In the genomic region with DNA sequence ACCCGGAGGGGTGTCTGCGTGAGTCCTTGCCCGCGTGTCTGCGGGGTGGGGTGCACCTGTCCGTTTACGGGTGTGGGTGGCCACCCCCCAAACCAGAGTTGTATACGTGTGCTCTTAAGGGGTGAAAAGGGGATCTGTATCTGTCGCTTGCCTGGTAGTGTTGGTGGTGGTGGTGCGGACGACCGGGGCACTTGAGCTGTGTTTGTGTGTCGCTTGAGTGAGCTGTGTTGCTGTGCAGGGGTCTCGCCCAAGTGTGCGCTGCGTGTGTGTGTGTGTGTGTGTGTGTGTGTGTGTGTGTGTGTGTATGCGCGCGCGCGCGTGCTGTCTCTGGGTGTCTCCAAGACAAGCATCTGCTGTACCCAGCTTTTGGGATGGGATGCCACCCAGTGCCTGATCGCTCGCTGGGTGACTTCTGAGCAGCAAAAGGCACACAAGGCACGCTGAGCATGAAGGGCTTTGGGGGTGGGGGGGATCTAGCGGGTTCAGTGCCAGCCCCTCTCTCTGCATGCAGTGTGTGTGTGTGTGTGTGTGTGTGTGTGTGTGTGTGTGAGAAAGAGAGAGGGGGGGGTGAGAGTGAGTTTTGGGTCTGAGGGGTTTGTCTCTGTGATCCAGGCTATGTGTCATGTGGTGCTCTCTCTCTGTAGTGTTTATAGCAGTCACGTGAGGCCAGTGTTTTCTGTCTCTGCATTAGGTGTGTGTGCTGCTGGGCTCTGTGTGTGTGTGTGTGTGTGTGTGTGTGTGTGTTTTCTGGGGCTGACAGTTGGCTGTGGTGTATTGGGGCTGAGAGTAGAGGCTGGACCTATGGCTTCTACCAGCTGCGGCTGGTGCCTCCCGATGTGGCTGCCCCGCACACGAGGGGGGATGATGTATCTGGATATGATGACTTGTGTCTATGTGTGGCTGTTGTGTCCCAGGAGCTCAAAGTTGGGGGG, we compare ENCODE assay signal across 8 mouse cellular contexts. TPM values are rescaled to one million over a fixed set of nuclear protein-coding genes. Genes with fewer than 3 reads are reported as not detected.
DNase-seq lines count a peak whose midpoint lies in the region; ATAC-seq lines count a peak whose summit lies in the region.

No protein-coding gene starts in this region.

- peak overlapping the region; percentile 98 for H3K4me2 ChIP-seq in forebrain, embryonic 16.5 days (ENCODE audit: low read length)
- H3K4me2 ChIP-seq in intestine, embryonic 16.5 days (ENCODE audit: low read depth, low read length): peak overlapping the region; percentile 98
- peak overlapping the region; percentile 98 for H3K4me2 ChIP-seq in limb, embryonic 11.5 days (ENCODE audit: low read depth, severe bottlenecking)
- peak overlapping the region; percentile 97 for H3K4me2 ChIP-seq in midbrain, embryonic 14.5 days (ENCODE audit: low read length)

- peak; percentile 14 for ATAC-seq in forebrain, embryonic 16.5 days
- peak; percentile 8; the same call in 1 of the 2 replicates for ATAC-seq in intestine, embryonic 16.5 days
- no peak for ATAC-seq in limb, embryonic 11.5 days (ENCODE audit: insufficient number of reproducible peaks, low FRiP score, low TSS enrichment, low read depth)
- peak; percentile 3 for ATAC-seq in midbrain, embryonic 14.5 days (ENCODE audit: low FRiP score, low TSS enrichment)

- H3K9ac ChIP-seq in forebrain, embryonic 16.5 days (replicated peaks; ENCODE audit: low read depth, low read length): peak overlapping the region; percentile 63
- H3K9ac ChIP-seq in intestine, embryonic 16.5 days (ENCODE audit: low read depth, low read length): peak overlapping the region; percentile 98
- H3K9ac ChIP-seq in limb, embryonic 11.5 days (ENCODE audit: low read length): peak overlapping the region; percentile 45; the same call in 1 of the 2 replicates
- peak overlapping the region; percentile 59 for H3K9ac ChIP-seq in midbrain, embryonic 14.5 days (replicated peaks; ENCODE audit: low read length)

- H3K27ac ChIP-seq in forebrain, embryonic 16.5 days (ENCODE audit: low read length): peak overlapping the region; percentile 67; the same call in 1 of the 2 replicates
- peak overlapping the region; percentile 97 for H3K27ac ChIP-seq in intestine, embryonic 16.5 days (ENCODE audit: low read length)
- no peak overlapping the region; the same call in 1 of the 2 replicates for H3K27ac ChIP-seq in limb, embryonic 11.5 days (replicated peaks; ENCODE audit: low read depth, low read length)
- peak overlapping the region; percentile 70 for H3K27ac ChIP-seq in midbrain, embryonic 14.5 days (replicated peaks; ENCODE audit: low read depth, low read length)

- H3K27me3 ChIP-seq in forebrain, embryonic 16.5 days (replicated peaks; ENCODE audit: control insufficient read depth, insufficient read depth, low read length): peaks cover 4% of the 10 kb centered on the region; the same call in 1 of the 2 replicates
- H3K27me3 ChIP-seq in intestine, embryonic 16.5 days (replicated peaks; ENCODE audit: control insufficient read depth, insufficient read depth, low read length): no peaks in the 10 kb centered on the region
- H3K27me3 ChIP-seq in limb, embryonic 11.5 days (ENCODE audit: control insufficient read depth, insufficient read depth, low read length): no peaks in the 10 kb centered on the region
- H3K27me3 ChIP-seq in midbrain, embryonic 14.5 days (ENCODE audit: control insufficient read depth, insufficient read depth, low read length): no peaks in the 10 kb centered on the region

- no peaks in the 10 kb centered on the region for H3K36me3 ChIP-seq in forebrain, embryonic 16.5 days (ENCODE audit: control insufficient read depth, insufficient read depth)
- H3K36me3 ChIP-seq in intestine, embryonic 16.5 days (ENCODE audit: control insufficient read depth, insufficient read depth, low read length): no peaks in the 10 kb centered on the region
- H3K36me3 ChIP-seq in limb, embryonic 11.5 days (ENCODE audit: control insufficient read depth, insufficient read depth, low read length): no peaks in the 10 kb centered on the region
- no peaks in the 10 kb centered on the region for H3K36me3 ChIP-seq in midbrain, embryonic 14.5 days (ENCODE audit: control insufficient read depth, insufficient read depth, low read length)

- 0% methylated on average over 31 of the region's 31 CpGs for WGBS in forebrain, embryonic 16.5 days
- under 1% methylated on average over 31 of the region's 31 CpGs for WGBS in intestine, embryonic 16.5 days
- WGBS in limb, embryonic 11.5 days: 1% methylated on average over 30 of the region's 31 CpGs
- WGBS in midbrain, embryonic 14.5 days: 1% methylated on average over 31 of the region's 31 CpGs

- peak overlapping the region; percentile 75 for H3K4me3 ChIP-seq in forebrain, embryonic 16.5 days (replicated peaks; ENCODE audit: low read length)
- H3K4me3 ChIP-seq in intestine, embryonic 16.5 days (ENCODE audit: low read length): peak overlapping the region; percentile 82
- H3K4me3 ChIP-seq in limb, embryonic 11.5 days (ENCODE audit: low read depth, low read length): peak overlapping the region; percentile 65
- peak overlapping the region; percentile 67 for H3K4me3 ChIP-seq in midbrain, embryonic 14.5 days (replicated peaks; ENCODE audit: low read depth, low read length)

- DNase-seq in lung, adult 18-20 months: peak; percentile 41 to 49
- DNase-seq in lung, postnatal 25 days (ENCODE audit: low spot score): no peak
- DNase-seq in c-Kit-positive CD71-positive TER-119-positive erythroid progenitor cells, embryonic 14.5 days (ENCODE audit: low spot score): peak; percentile 57
- no peak for DNase-seq in limb, embryonic 11.5 days (ENCODE audit: low spot score)
- DNase-seq in midbrain, embryonic 14.5 days: peak; percentile 62
- peak; percentile 48 for DNase-seq in telencephalon, adult 2 months (ENCODE audit: low read depth, low spot score)

- no peaks in the 10 kb centered on the region for H3K9me3 ChIP-seq in forebrain, embryonic 16.5 days (ENCODE audit: control insufficient read depth, low read length)
- H3K9me3 ChIP-seq in intestine, embryonic 16.5 days (ENCODE audit: control insufficient read depth, low read length): no peaks in the 10 kb centered on the region
- H3K9me3 ChIP-seq in limb, embryonic 11.5 days (ENCODE audit: control insufficient read depth, low read length): no peaks in the 10 kb centered on the region; the same call in 1 of the 2 replicates
- H3K9me3 ChIP-seq in midbrain, embryonic 14.5 days (ENCODE audit: control insufficient read depth, low read length): no peaks in the 10 kb centered on the region

- H3K4me1 ChIP-seq in forebrain, embryonic 16.5 days (replicated peaks; ENCODE audit: control insufficient read depth, insufficient read depth, low read length): peaks cover 43% of the 10 kb centered on the region
- H3K4me1 ChIP-seq in intestine, embryonic 16.5 days (ENCODE audit: control insufficient read depth, insufficient read depth, low read length): peaks cover 46% of the 10 kb centered on the region
- H3K4me1 ChIP-seq in limb, embryonic 11.5 days (ENCODE audit: control insufficient read depth, insufficient read depth, low read length): peaks cover 34% of the 10 kb centered on the region
- peaks cover 32% of the 10 kb centered on the region for H3K4me1 ChIP-seq in midbrain, embryonic 14.5 days (ENCODE audit: control insufficient read depth, insufficient read depth, low read length)

RNA-seq across cellular contexts. Expression of gene Bbc3, which starts 2.6 kb away (rescaled TPM):
- 17.6 and 18.9 TPM in 2 replicates for polyA plus RNA-seq in forebrain, embryonic 16.5 days (2015; fragmentation: Nextera tagmentation; extraction: Ambion mirVana)
- 6.2 and 6.6 TPM in 2 replicates for polyA plus RNA-seq in intestine, embryonic 16.5 days (2015; fragmentation: Nextera tagmentation; extraction: Ambion mirVana)
- polyA plus RNA-seq in limb, embryonic 11.5 days (2014; fragmentation: Nextera tagmentation; extraction: Ambion mirVana): 5.0 and 6.8 TPM in 2 replicates
- 16.8 and 24.8 TPM in 2 replicates for polyA plus RNA-seq in midbrain, embryonic 14.5 days (2014; fragmentation: Nextera tagmentation; extraction: Ambion mirVana)

RNA-seq across cellular contexts. Expression of gene Ccdc9, which starts 24.2 kb away (rescaled TPM):
- 25.0 and 29.4 TPM in 2 replicates for polyA plus RNA-seq in forebrain, embryonic 16.5 days (2015; fragmentation: Nextera tagmentation; extraction: Ambion mirVana)
- polyA plus RNA-seq in intestine, embryonic 16.5 days (2015; fragmentation: Nextera tagmentation; extraction: Ambion mirVana): 19.8 and 20.8 TPM in 2 replicates
- polyA plus RNA-seq in limb, embryonic 11.5 days (2014; fragmentation: Nextera tagmentation; extraction: Ambion mirVana): 20.2 and 23.8 TPM in 2 replicates
- 17.6 and 24.1 TPM in 2 replicates for polyA plus RNA-seq in midbrain, embryonic 14.5 days (2014; fragmentation: Nextera tagmentation; extraction: Ambion mirVana)

RNA-seq across cellular contexts. Expression of gene Inafm1, which starts 37.4 kb away (rescaled TPM):
- polyA plus RNA-seq in forebrain, embryonic 16.5 days (2015; fragmentation: Nextera tagmentation; extraction: Ambion mirVana): 23.3 and 27.2 TPM in 2 replicates
- polyA plus RNA-seq in intestine, embryonic 16.5 days (2015; fragmentation: Nextera tagmentation; extraction: Ambion mirVana): 13.0 and 14.2 TPM in 2 replicates
- polyA plus RNA-seq in limb, embryonic 11.5 days (2014; fragmentation: Nextera tagmentation; extraction: Ambion mirVana): 7.9 and 9.6 TPM in 2 replicates
- polyA plus RNA-seq in midbrain, embryonic 14.5 days (2014; fragmentation: Nextera tagmentation; extraction: Ambion mirVana): 36.4 and 44.7 TPM in 2 replicates

RNA-seq across cellular contexts. Expression of gene C5ar1, which starts 51.4 kb away (rescaled TPM):
- 1.2 and 2.0 TPM in 2 replicates for polyA plus RNA-seq in forebrain, embryonic 16.5 days (2015; fragmentation: Nextera tagmentation; extraction: Ambion mirVana)
- polyA plus RNA-seq in intestine, embryonic 16.5 days (2015; fragmentation: Nextera tagmentation; extraction: Ambion mirVana): 1.9 and 2.4 TPM in 2 replicates
- 0.38 and 0.55 TPM in 2 replicates for polyA plus RNA-seq in limb, embryonic 11.5 days (2014; fragmentation: Nextera tagmentation; extraction: Ambion mirVana)
- polyA plus RNA-seq in midbrain, embryonic 14.5 days (2014; fragmentation: Nextera tagmentation; extraction: Ambion mirVana): 0.11 and 1.6 TPM in 2 replicates

Comparison
In these comparisons a context has a peak if more than half of its experiments do, and no peak if none do; other contexts are left out.
1. DNase-seq: peak in lung, adult 18-20 months (2 of 2), c-Kit-positive CD71-positive TER-119-positive erythroid progenitor cells, embryonic 14.5 days (single experiment), midbrain, embryonic 14.5 days (single experiment) and telencephalon, adult 2 months (single experiment); none in lung, postnatal 25 days (single experiment) and limb, embryonic 11.5 days (single experiment).
2. H3K9ac ChIP-seq: peak in every context shown above with its lines; median percentile 98 in intestine, embryonic 16.5 days; 63 in forebrain, embryonic 16.5 days; 59 in midbrain, embryonic 14.5 days; 45 in limb, embryonic 11.5 days.
3. Peak in every context shown above with its lines, with median percentiles within 50 percentile points of each other: H3K4me2 ChIP-seq and H3K4me3 ChIP-seq.